Mouse (Mus musculus): Measurements from ENCODE around the gene Crbn. TPM values are rescaled to one million over a fixed set of nuclear protein-coding genes. Genes with fewer than 3 reads are reported as not detected.

Crbn gene
- polyA plus RNA-seq, 1 experiment from 2014 or later, result 30.0 TPM

DNA sequence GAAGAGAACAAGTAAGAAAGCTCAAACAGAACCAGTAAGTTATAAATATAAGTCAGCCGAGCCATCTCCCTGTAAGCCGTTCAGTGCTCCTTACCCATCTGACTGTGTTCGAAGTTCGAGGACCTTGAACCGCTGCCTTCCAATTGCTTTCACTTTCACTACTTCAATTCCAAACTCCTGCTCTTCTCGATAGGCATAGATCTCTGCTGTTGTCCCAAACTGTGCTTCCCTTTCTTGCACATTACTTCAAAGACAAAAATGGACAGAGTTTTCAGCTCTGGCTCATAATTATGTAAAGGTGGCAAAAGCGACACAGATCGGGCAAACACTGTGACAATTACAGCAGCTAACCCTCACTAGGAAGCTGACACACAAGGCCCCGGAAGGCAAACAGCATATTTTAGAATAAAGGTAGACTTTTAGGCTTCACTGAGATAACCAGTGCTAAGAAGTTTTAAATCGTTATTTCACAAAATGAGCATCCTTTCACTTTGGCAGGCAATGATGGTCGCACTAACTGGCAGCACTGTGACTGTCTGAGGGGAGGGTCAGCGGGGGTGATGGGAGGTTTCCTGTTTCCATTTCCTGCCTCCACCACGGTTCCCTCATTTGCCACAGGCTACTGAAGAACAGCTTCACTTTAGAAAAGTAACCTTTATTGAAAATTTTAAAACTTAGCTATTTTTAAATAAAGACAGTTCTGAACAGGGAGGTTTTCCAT lies 5.6 kb downstream of the Crbn start:
- no peak overlapping the region for H3K9ac ChIP-seq
- WGBS, result 79% methylated on average over 13 of the region's 13 CpGs
- no peak overlapping the region for H3K4me3 ChIP-seq
- no peak overlapping the region for H3K27ac ChIP-seq (replicated peaks)
- ATAC-seq (ENCODE audit: extremely low read depth, insufficient number of reproducible peaks, low FRiP score, low TSS enrichment), result no peak
- peaks cover 49% of the 10 kb centered on the region for H3K36me3 ChIP-seq
- H3K4me1 ChIP-seq, result peaks cover 16% of the 10 kb centered on the region
- H3K4me2 ChIP-seq, result no peak overlapping the region
- no peaks in the 10 kb centered on the region for H3K9me3 ChIP-seq
- no peaks in the 10 kb centered on the region for H3K27me3 ChIP-seq (replicated peaks)

DNA sequence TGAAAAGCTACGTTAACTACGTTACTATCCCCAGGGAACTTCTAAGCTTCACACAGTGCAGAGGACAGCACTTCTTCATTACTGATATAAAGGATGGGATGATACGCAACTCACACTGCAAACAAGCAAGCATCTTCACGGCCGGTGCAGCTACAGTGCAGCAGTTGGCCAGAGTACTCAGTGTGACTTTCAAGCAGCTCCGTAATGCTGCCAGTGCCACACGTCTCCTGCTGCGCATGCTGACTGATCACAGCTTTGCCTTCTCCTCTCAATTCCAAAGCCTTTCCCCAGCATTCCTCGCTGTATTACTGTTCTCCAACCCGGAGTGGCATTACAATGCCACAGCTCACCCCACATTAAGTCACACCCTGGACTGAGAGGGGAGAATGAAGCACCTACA lies 6.3 kb downstream of the Crbn start:
- 93% methylated on average over 10 of the region's 10 CpGs for WGBS
- Histone ChIP-seq H3K36me3 (peaks cover 55% of the 10 kb centered on the region), H3K9me3 (no peaks in the 10 kb centered on the region)

DNA sequence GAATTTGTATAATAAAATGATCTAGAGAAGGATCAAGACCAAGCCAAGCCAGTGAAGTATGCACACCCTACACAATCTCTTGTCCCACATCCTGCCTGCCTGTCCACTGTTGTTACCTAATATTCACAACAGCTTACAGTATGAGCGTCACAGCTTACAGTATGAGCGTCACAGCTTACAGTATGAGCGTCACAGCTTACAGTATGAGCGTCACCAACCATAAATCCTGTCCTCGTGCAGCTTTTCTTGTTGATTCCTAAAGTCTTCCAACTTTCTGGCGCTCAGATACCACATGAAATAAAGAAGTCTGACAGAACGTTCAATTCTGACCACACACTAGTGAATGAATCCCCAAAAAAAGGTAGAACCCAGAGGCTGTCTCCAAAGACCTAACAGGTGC lies 6.8 kb downstream of the Crbn start:
- Histone ChIP-seq H3K9ac (no peak overlapping the region), H3K27me3 (replicated peaks) (no peaks in the 10 kb centered on the region), H3K27ac (replicated peaks) (no peak overlapping the region), H3K4me1 (peaks cover 5% of the 10 kb centered on the region; the same call in 1 of the 2 replicates), H3K9me3 (no peaks in the 10 kb centered on the region), H3K36me3 (peaks cover 60% of the 10 kb centered on the region), H3K4me3 (no peak overlapping the region), H3K4me2 (no peak overlapping the region)
- no peak for ATAC-seq (ENCODE audit: extremely low read depth, insufficient number of reproducible peaks, low FRiP score, low TSS enrichment)
- 88% methylated on average over 7 of the region's 7 CpGs for WGBS

More for the DNA sequence above, 6.3 kb downstream of the Crbn start:
- no peak overlapping the region for H3K27ac ChIP-seq (replicated peaks)
- H3K4me2 ChIP-seq, result no peak overlapping the region
- H3K4me1 ChIP-seq, result peaks cover 9% of the 10 kb centered on the region
- ATAC-seq (ENCODE audit: extremely low read depth, insufficient number of reproducible peaks, low FRiP score, low TSS enrichment), result no peak
- no peak overlapping the region for H3K4me3 ChIP-seq
- no peaks in the 10 kb centered on the region for H3K27me3 ChIP-seq (replicated peaks)
- no peak overlapping the region for H3K9ac ChIP-seq

DNA sequence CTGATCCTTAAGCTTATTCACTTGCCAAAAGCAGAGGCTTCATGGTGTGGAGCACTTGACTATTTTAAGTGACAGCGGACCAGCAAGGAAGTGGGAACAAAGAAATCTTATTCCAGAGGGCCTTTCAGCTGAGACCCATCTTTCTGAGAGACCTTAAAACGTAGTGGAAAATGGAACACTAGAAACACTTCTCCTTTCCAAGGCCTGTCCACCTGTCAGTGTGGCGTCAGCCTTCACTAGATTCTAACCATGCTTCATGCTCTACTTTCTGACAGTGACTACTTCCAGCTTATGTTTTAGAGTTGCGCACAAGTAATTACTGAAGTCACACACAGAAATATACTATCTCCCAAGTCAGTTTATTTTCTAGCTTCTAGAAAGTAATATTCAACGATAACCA lies 7.4 kb downstream of the Crbn start:
- no peaks in the 10 kb centered on the region for H3K27me3 ChIP-seq (replicated peaks)
- H3K4me1 ChIP-seq, result peaks cover 5% of the 10 kb centered on the region; the same call in 1 of the 2 replicates
- 90% methylated on average over 5 of the region's 5 CpGs for WGBS
- no peak overlapping the region for H3K4me2 ChIP-seq
- ATAC-seq (ENCODE audit: extremely low read depth, insufficient number of reproducible peaks, low FRiP score, low TSS enrichment), result no peak
- peaks cover 63% of the 10 kb centered on the region for H3K36me3 ChIP-seq
- no peak overlapping the region for H3K4me3 ChIP-seq
- no peaks in the 10 kb centered on the region for H3K9me3 ChIP-seq
- no peak overlapping the region for H3K9ac ChIP-seq
- H3K27ac ChIP-seq (replicated peaks), result no peak overlapping the region

DNA sequence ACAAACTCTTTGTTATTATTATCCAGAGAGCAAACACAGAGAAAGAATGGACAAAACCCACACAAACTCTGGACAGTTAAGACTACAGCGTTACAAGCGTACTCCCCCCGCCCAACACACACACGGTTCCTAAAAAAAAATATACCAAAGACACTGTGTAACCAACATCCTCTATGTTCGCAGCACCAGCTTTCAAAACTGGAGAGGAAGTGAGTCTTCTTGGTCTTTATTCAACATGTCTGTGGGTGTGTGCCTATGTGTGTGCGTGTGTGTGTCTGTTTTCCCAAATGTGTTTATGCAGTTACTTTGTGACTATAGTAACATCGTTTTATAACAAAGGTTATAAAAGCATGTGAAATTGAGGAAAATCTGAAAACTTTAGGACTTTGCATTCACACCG lies 8.4 kb downstream of the Crbn start:
- 87% methylated on average over 8 of the region's 8 CpGs for WGBS
- ATAC-seq (ENCODE audit: extremely low read depth, insufficient number of reproducible peaks, low FRiP score, low TSS enrichment), result no peak
- no peak overlapping the region for H3K4me2 ChIP-seq

DNA sequence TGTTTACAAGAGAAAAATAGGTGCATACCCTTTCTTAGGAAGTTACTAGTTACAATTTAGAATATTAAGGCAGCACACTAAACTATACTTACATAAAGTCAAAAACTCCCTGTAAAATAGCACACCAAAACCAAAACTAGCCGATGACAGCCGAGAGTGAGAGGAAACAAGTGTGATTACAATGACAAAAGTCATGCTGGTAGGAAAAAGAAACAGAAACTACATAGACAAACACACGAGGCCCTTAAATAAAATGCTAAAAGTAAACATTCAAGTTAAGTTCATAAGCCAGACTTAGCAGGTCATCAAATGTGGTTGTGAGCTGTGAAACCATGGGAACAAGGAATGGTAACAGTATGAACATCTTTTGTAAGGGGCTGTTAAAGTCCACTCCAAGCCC lies 12.7 kb downstream of the Crbn start:
- Histone ChIP-seq H3K4me2 (no peak overlapping the region), H3K36me3 (peaks cover 63% of the 10 kb centered on the region), H3K27me3 (replicated peaks) (no peaks in the 10 kb centered on the region), H3K9ac (no peak overlapping the region), H3K27ac (replicated peaks) (no peak overlapping the region), H3K9me3 (no peaks in the 10 kb centered on the region), H3K4me1 (no peaks in the 10 kb centered on the region), H3K4me3 (no peak overlapping the region)
- ATAC-seq (ENCODE audit: extremely low read depth, insufficient number of reproducible peaks, low FRiP score, low TSS enrichment), result no peak
- WGBS, result 80% methylated on average over 3 of the region's 3 CpGs

More for the DNA sequence above, 8.4 kb downstream of the Crbn start:
- Histone ChIP-seq H3K4me1 (peaks cover 2% of the 10 kb centered on the region; the same call in 1 of the 2 replicates), H3K9me3 (no peaks in the 10 kb centered on the region), H3K27me3 (replicated peaks) (no peaks in the 10 kb centered on the region), H3K4me3 (no peak overlapping the region), H3K27ac (replicated peaks) (no peak overlapping the region), H3K9ac (no peak overlapping the region), H3K36me3 (peaks cover 73% of the 10 kb centered on the region)

DNA sequence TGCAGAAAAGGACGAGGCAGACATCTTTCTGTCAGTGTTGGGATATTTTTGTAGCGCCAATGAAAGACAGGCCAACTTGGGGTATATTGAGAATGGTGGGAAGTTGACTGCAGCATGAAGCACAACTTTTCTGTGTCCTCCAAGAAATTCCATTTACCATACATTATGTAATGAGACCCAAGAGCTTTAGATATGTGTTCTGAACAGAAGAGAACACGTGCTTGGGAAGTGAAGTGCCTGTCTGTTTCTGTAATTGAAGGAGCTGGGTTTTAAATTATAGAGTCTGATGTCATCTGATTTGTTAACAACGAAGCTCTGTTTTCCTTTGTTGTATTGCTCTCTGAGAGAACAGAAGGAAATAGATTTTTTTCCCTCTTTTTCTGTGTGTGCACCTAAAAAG lies 29.8 kb downstream of the Crbn start:
- H3K27me3 ChIP-seq (replicated peaks), result no peaks in the 10 kb centered on the region; the same call in 1 of the 2 replicates
- peak overlapping the region; percentile 98 for H3K4me2 ChIP-seq
- H3K27ac ChIP-seq (replicated peaks), result no peak overlapping the region
- no peaks in the 10 kb centered on the region for H3K9me3 ChIP-seq
- H3K4me3 ChIP-seq, result peak overlapping the region; percentile 94
- WGBS, result 43% methylated on average over 4 of the region's 4 CpGs
- peaks cover 35% of the 10 kb centered on the region for H3K36me3 ChIP-seq
- no peak for ATAC-seq (ENCODE audit: extremely low read depth, insufficient number of reproducible peaks, low FRiP score, low TSS enrichment)
- H3K4me1 ChIP-seq, result peaks cover 11% of the 10 kb centered on the region
- peak overlapping the region; percentile 87 for H3K9ac ChIP-seq

DNA sequence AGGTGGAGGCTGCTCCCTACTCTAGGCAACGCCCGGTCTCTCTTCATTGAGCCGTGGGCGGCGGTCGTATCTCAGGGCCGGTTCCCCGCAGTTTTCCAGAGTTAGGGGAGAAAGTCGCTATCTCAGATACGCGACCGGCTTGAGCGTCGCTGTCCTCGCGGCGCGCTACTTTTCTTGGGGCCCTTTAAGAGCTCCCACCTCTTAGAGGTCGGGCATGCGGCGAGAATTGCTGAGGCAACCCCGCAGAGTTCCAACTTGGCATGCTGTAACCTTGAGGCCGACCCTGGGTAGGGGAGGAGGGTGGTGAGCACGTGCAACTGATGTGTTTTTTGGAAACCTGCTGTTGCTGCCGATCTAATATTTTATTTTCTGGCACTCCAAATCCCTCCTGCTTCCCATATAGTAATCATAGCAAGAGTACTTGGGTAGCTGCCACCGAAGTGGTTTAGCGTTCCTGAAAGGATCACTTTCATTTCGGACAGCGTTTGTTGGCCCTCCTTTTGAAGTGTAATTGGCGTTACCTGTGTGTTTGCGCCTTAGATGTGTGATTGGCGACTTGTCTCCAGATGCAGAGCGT lies 30.5 kb downstream of the Crbn start:
- Histone ChIP-seq H3K27me3 (replicated peaks) (no peaks in the 10 kb centered on the region; the same call in 1 of the 2 replicates), H3K36me3 (peaks cover 31% of the 10 kb centered on the region), H3K9ac (peak overlapping the region; percentile 87), H3K4me1 (peaks cover 11% of the 10 kb centered on the region), H3K27ac (replicated peaks) (peak overlapping the region; percentile 55), H3K4me2 (peak overlapping the region; percentile 98), H3K9me3 (no peaks in the 10 kb centered on the region), H3K4me3 (peak overlapping the region; percentile 94)
- ATAC-seq (ENCODE audit: extremely low read depth, insufficient number of reproducible peaks, low FRiP score, low TSS enrichment), result peak; percentile 26; the same call in 1 of the 2 replicates
- 1% methylated on average over 33 of the region's 33 CpGs for WGBS

DNA sequence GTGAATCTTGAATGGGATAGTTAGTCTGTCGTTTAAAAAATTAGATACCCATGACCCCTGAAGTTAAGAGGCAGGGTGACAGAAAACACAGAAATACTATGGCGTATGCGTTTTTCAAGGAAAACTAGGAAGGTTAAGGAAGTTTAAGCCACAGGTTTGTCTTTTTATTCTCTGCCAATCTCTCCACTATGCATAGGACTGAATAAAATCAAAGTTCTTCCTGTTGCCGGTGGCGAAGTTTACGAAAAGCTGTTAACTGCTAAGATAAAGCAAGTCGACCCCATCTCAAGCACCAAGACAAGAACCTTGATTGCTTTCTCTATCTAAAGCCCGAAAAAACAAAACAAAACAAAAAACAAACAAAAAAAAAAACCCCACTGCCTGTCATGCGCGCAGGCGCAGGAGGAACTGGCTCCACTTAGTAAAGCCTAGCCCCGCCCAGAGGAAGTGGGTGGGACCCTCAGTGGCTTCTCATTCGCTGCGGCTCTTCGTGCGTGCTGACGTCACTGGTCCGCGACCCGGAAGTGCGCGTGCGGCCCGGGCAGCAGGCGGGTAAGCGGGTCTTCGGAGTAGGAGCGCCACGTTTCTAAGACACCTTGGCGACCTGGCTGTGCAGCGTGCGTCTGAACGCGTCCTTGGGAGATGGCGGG lies 31.1 kb downstream of the Crbn start, which contains the start of gene Trnt1:
TSS of gene Trnt1 (plus strand) at position 481 of the 650 bp plus-strand sequence.
- peak; percentile 100 for ATAC-seq (ENCODE audit: extremely low read depth, insufficient number of reproducible peaks, low FRiP score, low TSS enrichment)
- Histone ChIP-seq H3K27ac (replicated peaks) (peak within 1 kb of the TSS; percentile 55), H3K36me3 (peaks cover 26% of the 10 kb centered on the region), H3K27me3 (replicated peaks) (no peaks in the 10 kb centered on the region; the same call in 1 of the 2 replicates), H3K9ac (peak within 1 kb of the TSS; percentile 87), H3K4me3 (peak within 1 kb of the TSS; percentile 94), H3K4me1 (peaks cover 11% of the 10 kb centered on the region), H3K9me3 (no peaks in the 10 kb centered on the region), H3K4me2 (peak within 1 kb of the TSS; percentile 98)
- WGBS, result 8% methylated on average over 35 of the region's 35 CpGs

DNA sequence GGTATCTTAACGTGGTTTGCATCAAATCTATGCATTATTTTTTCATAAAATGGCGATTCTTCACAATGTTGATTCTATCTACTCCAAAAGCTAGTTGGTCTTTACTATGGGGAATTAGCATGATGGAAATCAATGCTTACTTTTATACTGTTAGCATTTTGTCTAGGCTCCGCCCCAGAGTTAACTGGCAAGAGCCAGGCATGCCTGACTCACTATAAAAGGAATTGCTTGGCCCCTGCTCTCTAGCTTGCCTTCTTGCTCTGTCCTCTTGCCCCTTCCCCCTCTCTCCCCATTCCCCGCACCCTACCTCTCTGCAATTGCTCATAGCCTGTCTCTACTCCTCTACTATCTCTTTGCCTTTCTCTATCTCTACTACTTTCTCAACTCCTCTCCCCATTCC lies 33.1 kb downstream of the Crbn start:
- 65% methylated on average over 4 of the region's 4 CpGs for WGBS
- H3K27me3 ChIP-seq (replicated peaks), result no peaks in the 10 kb centered on the region; the same call in 1 of the 2 replicates
- no peak overlapping the region for H3K4me3 ChIP-seq
- no peak for ATAC-seq (ENCODE audit: extremely low read depth, insufficient number of reproducible peaks, low FRiP score, low TSS enrichment)
- H3K9me3 ChIP-seq, result no peaks in the 10 kb centered on the region
- no peak overlapping the region for H3K4me2 ChIP-seq
- no peak overlapping the region for H3K9ac ChIP-seq
- no peak overlapping the region for H3K27ac ChIP-seq (replicated peaks)
- H3K36me3 ChIP-seq, result peaks cover 6% of the 10 kb centered on the region
- peaks cover 11% of the 10 kb centered on the region for H3K4me1 ChIP-seq

DNA sequence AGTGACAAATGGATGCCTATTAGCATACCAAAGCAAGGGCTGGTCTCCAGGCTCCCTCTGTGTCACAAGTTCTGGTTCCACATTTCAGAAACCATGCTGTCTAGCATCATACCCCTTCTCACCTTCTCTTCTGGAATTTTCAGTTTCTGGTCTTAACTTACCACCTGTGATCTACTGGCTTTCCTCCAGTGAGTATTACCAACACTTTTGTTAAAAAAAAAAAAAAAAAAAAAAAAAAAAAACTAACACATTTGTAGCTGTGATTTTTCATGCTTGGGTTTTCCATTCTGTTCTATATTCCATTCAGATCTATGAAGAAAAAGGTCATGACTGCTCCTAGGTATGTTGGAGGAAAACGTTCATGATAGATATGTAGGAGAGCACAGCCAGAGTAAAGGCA lies 34.0 kb downstream of the Crbn start:
- peaks cover 11% of the 10 kb centered on the region for H3K4me1 ChIP-seq
- 55% methylated on average over 1 of the region's 1 CpGs for WGBS
- H3K27ac ChIP-seq (replicated peaks), result no peak overlapping the region
- ATAC-seq (ENCODE audit: extremely low read depth, insufficient number of reproducible peaks, low FRiP score, low TSS enrichment), result no peak
- no peaks in the 10 kb centered on the region; the same call in 1 of the 2 replicates for H3K27me3 ChIP-seq (replicated peaks)
- no peaks in the 10 kb centered on the region for H3K36me3 ChIP-seq
- no peak overlapping the region for H3K4me3 ChIP-seq
- H3K4me2 ChIP-seq, result no peak overlapping the region
- no peaks in the 10 kb centered on the region for H3K9me3 ChIP-seq
- H3K9ac ChIP-seq, result no peak overlapping the region
